Mouse (Mus musculus) retina, postnatal 1 day (tissue): ENCODE data around the gene Gm49416.
"Not testable (repeated sequence)": the region's sequence is repeated elsewhere in the genome, so short reads cannot be mapped to it uniquely, and the experiment has no call there.

Experiments used
- DNase-seq: peaks from one replicate; pipeline ENCODE4 v3.0.0-alpha.2; 2012

Gene Gm49416

GRCm38 (mm10) chr19:8880311-8881033 is 8.3 kb upstream of the Gm49416 start, which contains the start of gene Uqcc3:
Gene Uqcc3, minus strand, starts transcription at chr19:8880923.
- peak; percentile 94 for DNase-seq

- no peak for DNase-seq
These were observed 7.7 kb upstream of the Gm49416 start for GRCm38 (mm10) chr19:8881034-8881392.

GRCm38 (mm10) chr19:8883616-8884015 is 5.1 kb upstream of the Gm49416 start, which contains the start of the genes Lbhd1 and Gm49403:
Gene Lbhd1, plus strand, starts transcription at chr19:8883732.
Gene Gm49403, plus strand, starts transcription at chr19:8883930.
- DNase-seq = peak; percentile 86

DNA sequence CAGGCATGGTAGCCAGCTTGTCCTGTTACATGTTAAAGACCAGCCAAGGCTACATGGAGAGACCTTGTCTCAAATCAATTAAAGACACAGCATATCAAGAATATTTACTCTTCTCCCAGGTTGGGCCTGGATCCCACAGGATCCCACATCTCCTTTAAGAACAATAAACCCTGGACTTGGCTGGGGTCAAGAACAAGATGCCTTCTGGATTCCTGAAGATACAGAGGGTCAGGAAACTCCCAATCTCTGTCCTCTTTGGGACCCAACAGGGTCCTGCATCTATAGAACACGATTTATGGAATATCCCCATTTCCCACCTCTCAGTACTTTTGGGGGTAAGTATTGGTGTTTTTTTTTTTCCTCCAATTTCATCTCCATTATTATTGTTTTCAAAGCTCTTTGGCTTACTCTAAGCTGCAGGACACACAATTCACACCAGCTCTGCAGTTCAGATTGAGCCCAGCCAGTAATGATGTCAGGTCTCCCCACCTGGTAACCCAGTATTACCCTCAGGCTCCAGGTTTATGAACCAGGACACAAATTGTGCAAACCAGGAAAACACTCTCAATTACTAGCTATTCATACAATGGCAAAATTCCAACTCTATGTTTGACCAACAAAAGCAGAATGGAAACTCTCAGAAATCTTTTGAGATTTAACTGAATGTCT is 1.7 kb upstream of the Gm49416 start:
- DNase-seq = no peak

DNA sequence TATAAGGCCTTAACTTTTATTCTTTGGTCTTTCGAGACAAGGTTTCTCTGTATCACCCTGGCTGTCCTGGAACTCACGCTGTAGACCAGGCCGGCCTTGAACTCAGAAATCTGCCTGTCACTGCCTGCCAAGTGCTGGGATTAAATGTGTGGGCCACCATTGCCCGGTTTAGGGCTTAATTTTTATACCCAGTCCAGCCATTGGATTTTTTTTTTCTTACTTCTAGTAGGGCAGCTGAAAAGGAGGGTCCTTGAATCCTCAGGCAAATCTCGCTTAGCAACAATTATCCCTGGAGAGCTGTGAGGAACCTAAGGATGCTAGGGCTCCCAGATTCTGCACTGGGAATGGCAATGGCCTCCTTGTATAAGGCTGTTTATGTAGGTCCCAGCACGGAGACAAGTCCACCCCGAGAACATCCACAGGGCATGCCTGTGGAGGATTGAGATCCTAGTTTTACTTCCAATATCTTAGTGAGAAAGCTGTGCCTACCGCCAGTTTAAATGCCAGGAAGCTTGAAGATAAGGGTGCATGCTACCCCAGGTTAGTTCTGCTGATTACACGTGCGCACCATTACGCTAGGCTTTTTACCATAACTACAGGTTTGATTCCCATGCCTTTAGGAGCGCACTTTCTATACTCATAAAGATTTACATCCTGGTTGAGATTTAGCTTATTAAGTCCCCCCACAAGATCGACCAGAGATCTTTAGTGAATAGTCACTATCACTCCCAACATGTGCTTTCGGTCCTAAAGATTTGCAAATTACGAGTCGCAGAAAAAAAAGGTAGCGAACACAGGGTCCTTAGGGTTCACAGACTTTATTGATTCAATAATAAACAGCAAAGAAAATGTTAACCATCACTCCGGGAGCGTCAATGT is 902 bp upstream of the Gm49416 start:
- no peak for DNase-seq

GRCm38 (mm10) chr19:8892829-8893766 is 4.4 kb downstream of the Gm49416 start, which contains the start of gene Ints5:
Gene Ints5, plus strand, starts transcription at chr19:8893005.
- DNase-seq = peak; percentile 94

DNA sequence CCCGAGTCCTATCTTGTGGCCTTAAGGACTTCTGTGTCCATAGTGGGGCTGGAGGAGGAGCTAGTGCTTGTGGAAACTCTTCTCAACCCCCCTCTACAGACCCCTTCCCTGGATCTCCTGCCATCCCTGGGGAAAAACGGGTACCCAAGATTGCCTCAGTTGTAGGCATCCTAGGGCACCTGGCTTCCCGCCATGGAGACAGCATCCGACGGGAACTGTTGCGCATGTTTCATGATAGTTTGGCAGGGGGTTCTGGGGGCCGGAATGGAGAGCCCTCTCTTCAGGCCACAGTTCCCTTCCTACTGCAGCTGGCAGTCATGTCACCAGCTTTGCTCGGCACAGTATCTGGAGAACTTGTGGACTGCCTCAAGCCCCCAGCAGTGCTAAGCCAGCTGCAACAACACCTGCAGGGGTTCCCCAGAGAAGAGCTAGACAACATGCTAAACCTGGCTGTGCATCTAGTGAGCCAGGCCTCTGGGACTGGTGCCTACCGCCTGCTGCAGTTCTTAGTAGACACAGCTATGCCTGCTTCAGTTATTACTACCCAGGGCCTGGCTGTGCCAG is 6.8 kb downstream of the Gm49416 start:
- DNase-seq = no peak

DNA sequence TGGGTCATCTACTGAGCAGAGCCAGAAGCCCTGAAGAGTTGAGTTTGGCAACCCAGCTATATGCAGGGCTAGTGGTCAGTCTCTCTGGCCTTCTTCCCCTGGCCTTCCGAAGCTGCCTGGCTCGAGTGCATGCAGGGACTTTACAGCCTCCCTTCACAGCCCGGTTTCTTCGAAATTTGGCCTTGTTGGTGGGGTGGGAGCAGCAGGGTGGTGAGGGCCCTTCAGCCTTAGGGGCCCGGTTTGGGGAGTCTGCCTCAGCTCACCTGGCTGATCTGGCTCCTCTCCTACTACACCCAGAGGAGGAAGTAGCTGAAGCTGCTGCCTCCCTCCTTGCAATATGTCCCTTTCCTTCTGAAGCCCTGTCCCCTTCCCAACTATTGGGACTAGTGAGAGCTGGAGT is 7.5 kb downstream of the Gm49416 start:
- not testable (repeated sequence) for DNase-seq

DNA sequence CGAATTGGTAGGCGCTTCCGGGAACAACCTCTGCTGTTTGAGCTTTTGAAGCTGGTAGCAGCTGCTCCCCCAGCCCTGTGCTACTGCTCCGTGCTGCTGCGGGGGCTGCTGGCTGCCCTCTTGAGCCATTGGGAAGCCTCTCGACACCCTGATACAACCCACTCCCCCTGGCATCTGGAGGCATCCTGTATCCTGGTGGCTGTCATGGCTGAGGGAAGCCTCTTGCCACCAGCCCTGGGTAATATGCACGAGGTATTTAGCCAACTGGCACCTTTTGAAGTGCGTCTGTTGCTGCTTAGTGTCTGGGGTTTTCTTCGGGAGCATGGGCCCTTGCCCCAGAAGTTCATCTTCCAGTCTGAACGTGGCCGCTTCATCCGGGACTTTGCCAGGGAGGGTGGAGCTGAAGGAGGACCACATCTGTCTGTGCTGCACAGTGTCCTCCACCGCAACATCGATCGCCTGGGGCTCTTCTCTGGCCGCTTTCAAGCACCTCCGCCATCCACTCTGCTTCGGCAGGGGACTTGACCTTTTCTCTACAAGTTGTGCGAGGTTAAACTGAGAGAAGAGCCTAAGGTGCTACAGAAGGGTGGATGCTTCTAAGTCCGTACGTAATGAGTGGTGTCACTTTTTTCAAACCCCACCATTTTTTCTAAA is 8.6 kb downstream of the Gm49416 start:
- peak; percentile 69 for DNase-seq

- peak; percentile 98 for DNase-seq
These were observed 9.3 kb downstream of the Gm49416 start, which contains the start of gene Ganab for GRCm38 (mm10) chr19:8897865-8898495. Gene Ganab, plus strand, starts transcription at chr19:8898071.

- DNase-seq = no peak
These were observed 9.8 kb downstream of the Gm49416 start for GRCm38 (mm10) chr19:8898576-8898975.

DNA sequence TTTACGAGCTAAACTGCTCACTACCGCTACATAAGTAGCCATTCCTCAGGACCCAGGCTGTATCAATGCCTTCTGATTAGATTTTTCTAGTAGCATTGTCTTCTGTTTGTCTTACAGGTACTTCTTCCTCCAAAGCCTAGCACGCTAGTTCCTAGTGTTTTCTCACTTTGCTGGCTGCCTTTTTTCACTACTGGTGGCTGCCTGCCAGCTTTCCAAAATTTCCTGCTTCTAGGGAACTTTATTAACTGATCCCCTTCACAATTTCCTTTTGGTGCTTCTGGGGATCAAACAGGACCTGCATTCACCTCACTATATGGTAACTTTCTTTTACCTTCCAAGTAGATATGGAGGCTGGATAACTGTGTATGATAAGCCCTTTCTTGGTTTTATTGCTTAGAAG is 10.4 kb downstream of the Gm49416 start:
- no peak for DNase-seq

DNA sequence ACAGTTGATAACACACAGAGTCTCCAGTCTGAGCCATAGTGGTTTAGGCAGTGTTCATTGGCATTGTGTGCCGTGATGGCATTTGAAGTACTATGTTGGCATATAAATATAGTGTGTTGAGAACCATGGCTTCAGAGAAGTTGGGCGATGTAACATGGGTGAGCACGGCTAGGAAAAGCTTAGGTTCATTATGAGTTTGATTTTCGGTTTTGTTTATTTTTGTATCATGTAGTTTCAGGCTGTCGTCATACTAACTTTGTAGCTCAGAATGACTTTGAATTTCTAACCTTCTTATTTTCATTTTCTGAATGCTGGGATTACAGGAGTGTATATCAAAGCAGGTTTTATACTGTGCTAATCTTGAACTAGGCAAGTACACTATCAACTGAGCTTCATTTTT is 14.7 kb downstream of the Gm49416 start:
- DNase-seq = no peak

DNA sequence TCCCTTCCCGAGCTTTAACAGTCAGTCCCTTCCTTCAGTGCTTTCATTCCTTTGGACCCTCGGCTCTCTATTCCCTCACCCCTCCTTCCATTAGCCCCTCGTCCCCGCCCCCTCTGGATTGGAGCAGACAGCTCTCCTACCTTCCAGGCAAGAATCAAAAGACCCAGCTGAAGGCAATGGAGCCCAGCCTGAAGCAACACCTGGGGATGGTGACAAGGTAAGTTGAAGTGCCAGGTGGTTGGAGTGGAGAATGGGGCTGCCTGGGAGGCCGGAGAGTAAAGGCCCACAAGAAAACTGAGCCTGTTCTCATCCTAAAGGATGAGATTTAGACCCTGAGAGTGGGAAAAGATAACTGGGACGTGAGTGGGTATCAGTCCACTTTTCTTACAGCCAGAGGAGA is 19.8 kb downstream of the Gm49416 start:
- DNase-seq = no peak

- DNase-seq = no peak
These were observed 23.1 kb downstream of the Gm49416 start for GRCm38 (mm10) chr19:8911810-8912209.

DNA sequence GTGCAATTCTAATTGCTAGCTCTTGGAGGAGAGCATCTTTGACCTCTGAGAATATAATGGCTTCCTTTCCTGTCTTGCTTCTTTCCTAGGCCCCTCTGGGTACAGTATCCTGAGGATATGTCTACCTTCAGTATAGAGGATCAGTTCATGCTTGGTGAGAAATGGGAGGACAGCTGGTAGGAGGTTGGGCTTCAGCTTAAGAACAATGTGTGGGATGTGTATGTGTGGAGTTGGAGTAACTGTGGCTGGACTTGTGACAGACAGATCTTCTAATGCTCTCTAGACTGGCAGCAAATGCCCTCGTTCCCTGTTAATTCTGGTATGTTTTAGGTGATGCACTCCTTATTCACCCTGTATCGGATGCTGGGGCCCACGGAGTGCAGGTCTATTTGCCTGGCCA is 25.5 kb downstream of the Gm49416 start:
- no peak for DNase-seq

DNA sequence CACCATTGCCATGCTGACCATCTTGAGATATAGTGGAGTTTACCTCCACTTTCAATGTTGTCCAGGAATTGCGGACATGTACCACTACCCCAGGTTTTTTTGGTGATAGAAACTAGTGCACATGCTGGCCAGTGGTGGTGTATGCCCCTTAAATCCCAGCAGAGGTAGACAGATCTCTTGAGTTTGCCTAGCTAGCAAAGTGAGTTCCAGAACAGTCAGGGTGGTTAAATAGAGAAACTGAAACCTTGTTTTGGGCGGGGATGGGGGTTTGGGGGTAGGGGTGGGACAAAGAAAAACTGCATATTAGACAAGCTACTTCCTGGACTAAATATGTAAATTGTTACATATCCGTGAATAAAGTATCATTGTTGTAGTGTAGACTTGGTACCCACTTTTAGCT is 30.3 kb downstream of the Gm49416 start:
- DNase-seq = no peak

GRCm38 (mm10) chr19:8919684-8920072 is 31.0 kb downstream of the Gm49416 start:
- no peak for DNase-seq

GRCm38 (mm10) chr19:8920073-8920736 is 31.5 kb downstream of the Gm49416 start, which contains the start of gene B3gat3:
Gene B3gat3, plus strand, starts transcription at chr19:8920374.
- peak; percentile 97 for DNase-seq

GRCm38 (mm10) chr19:8920836-8921291 is 32.1 kb downstream of the Gm49416 start:
- DNase-seq = peak; percentile 47
